Mouse (Mus musculus) hindbrain, embryonic 10.5 days (tissue): Measurements from ENCODE around the gene Pdlim4. TPM values are rescaled to one million over a fixed set of nuclear protein-coding genes. Genes with fewer than 3 reads are reported as not detected.

Experiments
- DNase-seq: peaks from one replicate; pipeline ENCODE4 v3.0.0-alpha.2; 2017; ENCODE audit warnings: low spot score
- H3K27ac ChIP-seq: fragments of 300-500 bp; sonication (generic); 2 replicates; pipeline ENCODE4 v1.5.1; 2016; ENCODE audit warnings: mild to moderate bottlenecking, moderate library complexity
- H3K27me3 ChIP-seq: fragments of 300-500 bp; sonication (generic); 2 replicates; pipeline ENCODE4 v1.6.1; 2016; ENCODE audit warnings: mild to moderate bottlenecking; ENCODE audit not compliant: poor library complexity, insufficient read depth, severe bottlenecking
- H3K36me3 ChIP-seq: fragments of 300-500 bp; sonication (generic); 2 replicates; pipeline ENCODE4 v1.6.1; 2016; ENCODE audit warnings: mild to moderate bottlenecking, moderate library complexity
- H3K4me1 ChIP-seq: fragments of 300-500 bp; sonication (generic); replicated peaks from 2 replicates; pipeline ENCODE4 v1.6.1; 2016; ENCODE audit warnings: mild to moderate bottlenecking
- H3K4me3 ChIP-seq: fragments of 300-500 bp; sonication (generic); 2 replicates; pipeline ENCODE4 v1.5.1; 2016; ENCODE audit warnings: mild to moderate bottlenecking, moderate library complexity
- H3K9me3 ChIP-seq: fragments of 300-500 bp; sonication (generic); 2 replicates; pipeline ENCODE4 v1.6.1; 2016; ENCODE audit warnings: mild to moderate bottlenecking, moderate library complexity
- WGBS: fragments of 180-500 bp; shearing (Covaris S2); methylation state at CpG from one replicate; pipeline ENCODE4 v1.1.7; 2016; 5-methylcytosine and 5-hydroxymethylcytosine counted together
- polyA plus RNA-seq: library from polyadenylated mRNA; unstranded; fragments of >200 nt; fragmentation: Nextera tagmentation; extraction: Ambion mirVana; gene quantifications from 2 replicates; pipeline ENCODE4 v1.2.1, GENCODE M21; 2016

Pdlim4 gene
- polyA plus RNA-seq, result 54.3 and 60.9 TPM in 2 replicates

GRCm38 (mm10) chr11:54068520-54069371 is at the start of gene Pdlim4:
TSS of gene Pdlim4 (minus strand) at chr11:54069014.
- Histone ChIP-seq H3K4me1 (peaks cover 46% of the 10 kb centered on the region), H3K36me3 (no peaks in the 10 kb centered on the region), H3K27ac (peak within 1 kb of the TSS; percentile 87), H3K4me3 (peak within 1 kb of the TSS; percentile 67), H3K9me3 (0 out of 2 replicates have a peak, but pooled peaks cover 3% of the 10 kb centered on the region), H3K27me3 (peaks cover 41% of the 10 kb centered on the region)
- WGBS, result 1% methylated on average over 61 of the region's 61 CpGs
- peak; percentile 81 for DNase-seq

DNA sequence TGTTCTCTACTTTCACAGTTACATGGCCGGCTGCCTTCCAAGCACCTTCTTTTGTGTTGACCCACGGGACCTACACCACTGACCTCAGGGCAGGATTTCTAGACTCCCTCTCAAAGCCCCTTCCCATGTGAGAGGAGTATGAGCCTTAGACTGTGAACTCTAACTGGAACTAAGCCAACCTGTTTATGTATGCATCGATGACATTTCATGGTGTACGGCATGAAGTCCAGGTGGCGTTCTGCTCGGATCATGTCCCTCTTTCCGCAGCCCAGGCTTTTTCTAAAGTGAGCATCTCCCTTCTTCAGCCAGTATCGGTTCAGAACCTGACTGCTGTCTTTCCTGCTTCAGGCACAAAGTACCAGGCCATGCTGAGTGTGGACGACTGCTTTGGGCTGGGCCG is 48.3 kb upstream of the Pdlim4 start:
- Histone ChIP-seq H3K9me3 (no peaks in the 10 kb centered on the region), H3K36me3 (0 out of 2 replicates have a peak, but pooled peaks cover 14% of the 10 kb centered on the region), H3K27me3 (no peaks in the 10 kb centered on the region), H3K4me1 (peaks cover 33% of the 10 kb centered on the region), H3K27ac (no peak overlapping the region), H3K4me3 (no peak overlapping the region)
- 87% methylated on average over 10 of the region's 10 CpGs for WGBS
- DNase-seq, result no peak

DNA sequence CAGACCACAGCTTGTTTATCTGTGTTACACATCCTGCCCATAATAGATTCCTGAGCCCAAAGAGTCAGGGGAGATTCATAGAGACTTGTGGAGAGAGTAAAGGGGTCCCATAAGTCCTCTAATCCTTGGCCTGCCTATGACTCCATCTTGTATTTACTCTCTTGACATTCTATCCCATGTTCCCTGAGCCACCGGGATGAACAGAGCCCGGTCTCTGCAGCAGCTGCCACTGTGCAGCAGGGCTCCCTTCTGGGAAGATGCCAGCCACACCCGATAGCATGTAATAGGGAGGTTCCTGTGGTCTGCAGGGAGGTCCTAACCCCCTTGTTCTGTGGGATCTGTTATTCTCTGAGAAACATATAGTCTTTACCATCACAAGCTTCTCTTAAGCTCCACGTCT is 47.6 kb upstream of the Pdlim4 start:
- no peaks in the 10 kb centered on the region for H3K27me3 ChIP-seq
- H3K36me3 ChIP-seq, result 0 out of 2 replicates have a peak, but pooled peaks cover 14% of the 10 kb centered on the region
- peaks cover 37% of the 10 kb centered on the region for H3K4me1 ChIP-seq
- no peaks in the 10 kb centered on the region for H3K9me3 ChIP-seq
- no peak for DNase-seq
- no peak overlapping the region for H3K27ac ChIP-seq
- 89% methylated on average over 4 of the region's 4 CpGs for WGBS
- H3K4me3 ChIP-seq, result no peak overlapping the region

DNA sequence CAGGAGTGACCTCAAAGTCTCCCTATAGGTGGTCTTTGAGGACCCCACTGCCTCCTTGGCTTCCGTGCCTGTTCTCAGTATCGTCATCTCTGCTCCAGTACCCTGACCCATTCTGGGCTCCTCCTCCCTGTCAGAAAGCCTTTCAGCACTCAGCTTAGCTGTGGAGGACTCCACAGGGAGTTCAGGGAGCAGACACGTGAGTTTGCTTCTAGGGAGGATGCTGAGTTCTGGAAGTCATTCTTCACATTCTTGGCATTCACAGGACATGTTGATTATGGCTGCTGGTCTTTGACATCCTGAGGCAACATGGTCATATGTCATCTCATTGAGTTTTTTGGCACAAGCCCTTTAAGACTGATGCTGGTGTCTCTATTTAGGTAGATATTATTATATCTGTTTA is 47.1 kb upstream of the Pdlim4 start:
- Histone ChIP-seq H3K4me3 (no peak overlapping the region), H3K36me3 (0 out of 2 replicates have a peak, but pooled peaks cover 14% of the 10 kb centered on the region), H3K27me3 (no peaks in the 10 kb centered on the region), H3K9me3 (no peaks in the 10 kb centered on the region), H3K27ac (no peak overlapping the region), H3K4me1 (peaks cover 37% of the 10 kb centered on the region)
- 46% methylated on average over 3 of the region's 3 CpGs for WGBS
- DNase-seq, result no peak

GRCm38 (mm10) chr11:54115301-54115700 is 46.5 kb upstream of the Pdlim4 start:
- Histone ChIP-seq H3K4me3 (no peak overlapping the region), H3K4me1 (peaks cover 37% of the 10 kb centered on the region), H3K27ac (no peak overlapping the region), H3K9me3 (no peaks in the 10 kb centered on the region), H3K36me3 (0 out of 2 replicates have a peak, but pooled peaks cover 11% of the 10 kb centered on the region), H3K27me3 (no peaks in the 10 kb centered on the region)
- WGBS, result 87% methylated on average over 8 of the region's 8 CpGs
- DNase-seq, result no peak

DNA sequence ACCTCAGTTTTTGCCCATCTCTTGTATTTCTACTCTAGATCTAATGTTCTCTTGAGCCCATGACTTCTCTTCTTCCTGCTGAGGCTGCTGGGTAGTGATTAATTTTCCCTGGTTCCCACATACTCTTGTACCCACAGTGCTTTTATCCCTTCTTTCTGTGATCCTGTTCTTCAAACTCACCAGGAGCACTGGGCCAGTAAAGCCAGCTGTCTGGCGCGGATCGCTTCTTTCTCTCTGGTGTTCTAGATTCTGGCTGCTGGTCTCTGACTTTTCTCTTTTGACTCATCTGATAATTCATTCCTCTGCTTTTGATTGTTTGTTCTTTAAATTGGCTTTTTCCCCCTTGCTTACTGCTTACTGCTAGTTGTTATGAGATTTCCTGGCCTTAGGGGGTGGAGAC is 45.9 kb upstream of the Pdlim4 start:
- no peak overlapping the region for H3K27ac ChIP-seq
- 0 out of 2 replicates have a peak, but pooled peaks cover 7% of the 10 kb centered on the region for H3K36me3 ChIP-seq
- no peak overlapping the region for H3K4me3 ChIP-seq
- no peaks in the 10 kb centered on the region for H3K27me3 ChIP-seq
- DNase-seq, result no peak
- H3K9me3 ChIP-seq, result no peaks in the 10 kb centered on the region
- 94% methylated on average over 3 of the region's 3 CpGs for WGBS
- H3K4me1 ChIP-seq, result peaks cover 37% of the 10 kb centered on the region

GRCm38 (mm10) chr11:54113352-54113751 is 44.5 kb upstream of the Pdlim4 start:
- H3K36me3 ChIP-seq, result no peaks in the 10 kb centered on the region
- DNase-seq, result no peak
- H3K27ac ChIP-seq, result peak overlapping the region; percentile 87
- H3K27me3 ChIP-seq, result no peaks in the 10 kb centered on the region
- H3K4me1 ChIP-seq, result peaks cover 37% of the 10 kb centered on the region
- H3K4me3 ChIP-seq, result no peak overlapping the region
- 51% methylated on average over 4 of the region's 4 CpGs for WGBS
- H3K9me3 ChIP-seq, result no peaks in the 10 kb centered on the region

DNA sequence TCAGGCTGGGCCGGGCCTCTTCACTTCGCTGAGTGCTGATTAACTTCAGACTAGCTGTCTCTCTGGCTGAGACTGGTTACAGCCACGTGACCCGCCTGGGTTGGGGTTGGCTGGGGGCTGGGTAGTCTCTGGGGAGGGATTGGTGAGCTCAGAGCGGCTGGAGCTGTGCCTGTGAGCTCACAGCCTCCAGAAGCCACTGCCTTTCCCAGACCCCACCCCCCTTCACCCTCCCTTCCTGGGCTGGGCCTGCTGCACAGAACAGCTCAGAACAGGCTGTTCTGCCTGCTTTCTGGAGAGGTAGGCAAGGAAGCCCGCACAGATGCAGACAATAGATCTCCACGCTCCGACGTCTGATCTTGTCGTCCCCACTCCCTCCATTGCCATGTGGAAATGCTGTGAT is 44.1 kb upstream of the Pdlim4 start:
- H3K27ac ChIP-seq, result peak overlapping the region; percentile 87
- peaks cover 37% of the 10 kb centered on the region for H3K4me1 ChIP-seq
- H3K36me3 ChIP-seq, result no peaks in the 10 kb centered on the region
- peak; percentile 92 for DNase-seq
- 4% methylated on average over 10 of the region's 10 CpGs for WGBS
- no peaks in the 10 kb centered on the region for H3K9me3 ChIP-seq
- H3K4me3 ChIP-seq, result peak overlapping the region; percentile 24; the same call in 1 of the 2 replicates
- H3K27me3 ChIP-seq, result no peaks in the 10 kb centered on the region

- Histone ChIP-seq H3K4me3 (peak overlapping the region; percentile 24; the same call in 1 of the 2 replicates), H3K27ac (peak overlapping the region; percentile 87), H3K9me3 (no peaks in the 10 kb centered on the region), H3K36me3 (no peaks in the 10 kb centered on the region), H3K4me1 (peaks cover 37% of the 10 kb centered on the region), H3K27me3 (no peaks in the 10 kb centered on the region)
- no peak for DNase-seq
- WGBS, result 81% methylated on average over 21 of the region's 21 CpGs
Observed at GRCm38 (mm10) chr11:54111976-54112741, 43.3 kb upstream of the Pdlim4 start.

- Histone ChIP-seq H3K9me3 (no peaks in the 10 kb centered on the region), H3K4me1 (peaks cover 37% of the 10 kb centered on the region), H3K36me3 (no peaks in the 10 kb centered on the region), H3K4me3 (no peak overlapping the region), H3K27ac (no peak overlapping the region), H3K27me3 (no peaks in the 10 kb centered on the region)
- no peak for DNase-seq
- 88% methylated on average over 7 of the region's 7 CpGs for WGBS
Observed at GRCm38 (mm10) chr11:54111291-54111690, 42.5 kb upstream of the Pdlim4 start.

- no peak for DNase-seq
- Histone ChIP-seq H3K27ac (no peak overlapping the region), H3K4me3 (no peak overlapping the region), H3K4me1 (peaks cover 22% of the 10 kb centered on the region), H3K36me3 (no peaks in the 10 kb centered on the region), H3K9me3 (no peaks in the 10 kb centered on the region), H3K27me3 (no peaks in the 10 kb centered on the region)
- 89% methylated on average over 5 of the region's 5 CpGs for WGBS
Observed at GRCm38 (mm10) chr11:54108894-54109293, 40.1 kb upstream of the Pdlim4 start.

GRCm38 (mm10) chr11:54108131-54108530 is 39.3 kb upstream of the Pdlim4 start:
- Histone ChIP-seq H3K36me3 (no peaks in the 10 kb centered on the region), H3K27me3 (no peaks in the 10 kb centered on the region), H3K4me3 (no peak overlapping the region), H3K9me3 (no peaks in the 10 kb centered on the region), H3K27ac (no peak overlapping the region), H3K4me1 (peaks cover 14% of the 10 kb centered on the region)
- DNase-seq, result no peak
- 69% methylated on average over 3 of the region's 3 CpGs for WGBS

GRCm38 (mm10) chr11:54107239-54107638 is 38.4 kb upstream of the Pdlim4 start:
- Histone ChIP-seq H3K9me3 (no peaks in the 10 kb centered on the region), H3K4me3 (no peak overlapping the region)
- WGBS, result 89% methylated on average over 7 of the region's 7 CpGs

More at GRCm38 (mm10) chr11:54107239-54107638, 38.4 kb upstream of the Pdlim4 start:
- H3K27me3 ChIP-seq, result peaks cover 8% of the 10 kb centered on the region
- no peak for DNase-seq
- H3K36me3 ChIP-seq, result no peaks in the 10 kb centered on the region
- H3K27ac ChIP-seq, result no peak overlapping the region
- peaks cover 13% of the 10 kb centered on the region for H3K4me1 ChIP-seq
